Mouse (Mus musculus): ENCODE measurements around the gene Runx3. TPM values are rescaled to one million over a fixed set of nuclear protein-coding genes. Genes with fewer than 3 reads are reported as not detected.

Gene Runx3
- 10 to 100 TPM in 1 of 2 experiments, 1 to 10 TPM in 1; 8.6 to 10.3 TPM for polyA plus RNA-seq (2012; fragmentation: generic; extraction: Trizol)

DNA sequence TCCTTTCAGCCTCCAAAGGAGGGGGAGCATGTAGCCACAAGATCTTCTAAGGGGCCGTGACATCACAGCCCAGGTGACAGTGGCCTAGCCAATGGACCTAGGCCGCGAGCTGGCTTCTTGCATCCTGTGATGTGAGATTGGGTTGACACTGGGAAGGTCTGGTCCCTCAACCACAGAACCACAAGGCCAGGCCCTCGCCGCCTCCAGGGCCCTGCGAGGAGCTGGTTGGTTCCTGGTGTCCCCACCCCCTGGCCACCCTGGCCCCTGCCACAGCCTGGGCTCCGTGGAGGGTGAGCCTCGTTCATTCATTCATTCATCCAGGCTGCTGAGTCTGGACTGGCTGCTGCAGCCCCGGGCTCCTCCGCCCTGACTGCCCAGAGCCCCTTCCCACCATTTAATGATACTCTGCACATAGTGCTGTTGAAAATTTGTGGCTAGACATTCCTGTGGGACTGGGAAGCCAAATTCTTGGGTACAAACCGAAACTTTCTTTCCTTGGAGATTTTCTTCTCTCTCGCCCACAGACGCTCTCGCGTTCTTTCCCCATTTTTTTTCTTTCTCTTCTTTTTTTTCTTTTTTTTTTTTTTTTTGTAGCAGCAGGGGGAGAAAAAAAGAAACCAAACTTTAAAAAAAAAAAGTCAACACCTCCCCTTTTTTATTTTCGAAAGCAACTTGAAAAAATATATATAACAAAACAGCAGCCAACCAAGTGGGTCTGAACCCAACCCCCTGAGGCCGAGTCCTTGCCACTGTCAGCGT, at the start of gene Runx3:
TSS of gene Runx3 (plus strand) at position 311 of the 759 bp plus-strand sequence.

Other genes starting within 250 kb of the Runx3 start
- gene Tmem50a, start 205.6 kb upstream of the Runx3 start, polyA plus RNA-seq (2012; fragmentation: generic; extraction: Trizol), result 100 to 1,000 TPM in 1 of 2 experiments, 10 to 100 TPM in 1; 47.3 to 146 TPM
- 10 to 100 TPM in 1 of 2 experiments, 1 to 10 TPM in 1; 7.8 to 80.6 TPM for gene Rsrp1, start 197.1 kb upstream of the Runx3 start, polyA plus RNA-seq (2012; fragmentation: generic; extraction: Trizol)
- 10 to 100 TPM; 23.0 to 44.1 TPM for gene Syf2, start 189.8 kb upstream of the Runx3 start, polyA plus RNA-seq (2012; fragmentation: generic; extraction: Trizol)
- gene Clic4, start 152.2 kb downstream of the Runx3 start, polyA plus RNA-seq (2012; fragmentation: generic; extraction: Trizol), result 100 to 1,000 TPM in 1 of 2 experiments, 10 to 100 TPM in 1; 17.6 to 143 TPM
- gene Srrm1, start 232.7 kb downstream of the Runx3 start, polyA plus RNA-seq (2012; fragmentation: generic; extraction: Trizol), result 10 to 100 TPM; 20.7 to 44.0 TPM